ENCODE assay signal across 9 mouse cellular contexts in the genomic region with DNA sequence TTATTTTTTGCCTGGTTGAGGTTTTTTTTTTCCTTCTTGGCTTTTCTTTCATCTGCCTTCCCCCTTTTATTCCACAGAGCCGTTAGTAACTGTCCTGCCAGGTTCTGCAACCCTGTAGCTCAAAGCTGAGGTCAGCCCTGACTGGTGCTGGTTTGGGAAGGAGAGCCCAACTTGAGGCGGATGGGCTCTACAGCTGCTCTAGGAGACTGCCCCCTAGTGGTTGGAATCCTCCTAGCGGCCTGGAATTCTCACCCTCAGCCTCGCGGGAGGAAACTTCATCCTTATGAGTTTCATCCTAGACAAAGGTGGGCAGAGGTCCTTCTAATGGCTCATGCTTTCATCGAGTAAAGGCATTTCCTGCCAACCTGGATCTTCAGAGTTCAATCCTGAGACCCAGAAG. TPM values are rescaled to one million over a fixed set of nuclear protein-coding genes. Genes with fewer than 3 reads are reported as not detected.
DNase-seq lines count a peak whose midpoint lies in the region; ATAC-seq and TF ChIP-seq lines count a peak whose summit lies in the region.
"Had no signal": no experiment of that assay in that cellular context is flagged by ENCODE, and none has a peak within 500 bp of the region (broad histone marks: within the 10 kb centered on the region; RNA-seq: fewer than 3 reads in every experiment).

No protein-coding gene starts in this region.

- no peaks in the 10 kb centered on the region for H3K9me3 ChIP-seq in E14TG2a.4 (ENCODE audit: low read length)
- H3K9me3 ChIP-seq: neural tube, embryonic 13.5 days had no signal

- TF ChIP-seq CTCF in E14TG2a.4 (conservative IDR thresholded peaks at IDR 0.05; ENCODE audit: low read length): peak; percentile 89
- peak; percentile 90; the same call in 1 of the 2 replicates for TF ChIP-seq CTCF in small intestine, adult 2 months (IDR thresholded peaks at IDR 0.05; ENCODE audit: extremely low read depth, insufficient read length, insufficient replicate concordance, low read depth, low read length)

- H3K27me3 ChIP-seq in E14TG2a.4 (ENCODE audit: insufficient read depth, low read length): peaks cover 6% of the 10 kb centered on the region; the same call in 1 of the 2 replicates
- H3K27me3 ChIP-seq in small intestine, adult 2 months (ENCODE audit: control insufficient read depth, insufficient read depth, low read length): no peaks in the 10 kb centered on the region
- H3K27me3 ChIP-seq: neural tube, embryonic 13.5 days had no signal

- no peak overlapping the region for H3K4me3 ChIP-seq in E14TG2a.4 (replicated peaks; ENCODE audit: low read length)
- no peak overlapping the region for H3K4me3 ChIP-seq in small intestine, adult 2 months (ENCODE audit: low read depth, low read length)
- H3K4me3 ChIP-seq: neural tube, embryonic 13.5 days had no signal

- no peak for ATAC-seq in erythroid progenitor cell, adult 5-6 weeks (replicated peaks; ENCODE audit: low FRiP score, poor library complexity, severe bottlenecking)

- 38% methylated on average over 6 of the region's 6 CpGs for WGBS in small intestine, adult 2 months

- H3K36me3 ChIP-seq in E14TG2a.4 (ENCODE audit: insufficient read depth, low read length): no peaks in the 10 kb centered on the region
- no peaks in the 10 kb centered on the region for H3K36me3 ChIP-seq in small intestine, adult 2 months (ENCODE audit: control insufficient read depth, insufficient read depth, low read length)
- H3K36me3 ChIP-seq: neural tube, embryonic 13.5 days had no signal

- DNase-seq in A20 (ENCODE audit: low read depth, low spot score): peak; percentile 42
- DNase-seq in c-Kit-positive CD71-negative TER-119-negative erythroid progenitor cells, embryonic 14.5 days (ENCODE audit: low read depth): peak; percentile 28
- DNase-seq in gastrocnemius, adult 18-20 months (ENCODE audit: low spot score): peak; percentile 77
- peak; percentile 88 for DNase-seq in kidney, postnatal 4 days
- peak; percentile 90 for DNase-seq in lung, postnatal 14 days

- H3K27ac ChIP-seq in small intestine, adult 2 months (ENCODE audit: insufficient read depth, low read depth, low read length): no peak overlapping the region
- H3K27ac ChIP-seq: neural tube, embryonic 13.5 days had no signal

- H3K4me1 ChIP-seq in E14TG2a.4 (replicated peaks; ENCODE audit: low read depth, low read length): peaks cover 11% of the 10 kb centered on the region; the same call in 1 of the 2 replicates
- peaks cover 2% of the 10 kb centered on the region; the same call in 1 of the 2 replicates for H3K4me1 ChIP-seq in small intestine, adult 2 months (ENCODE audit: control insufficient read depth, insufficient read depth, insufficient read length, low read length)
- H3K4me1 ChIP-seq: neural tube, embryonic 13.5 days had no signal

- peak; percentile 28; the same call in 1 of the 2 replicates for TF ChIP-seq POLR2A in small intestine, adult 2 months (IDR thresholded peaks at IDR 0.05; ENCODE audit: low read depth, low read length)

RNA-seq across cellular contexts. Expression of a gene that starts 51.5 kb away (rescaled TPM):
- total RNA-seq in gastrocnemius, adult 18-20 months (2021): 10 to 100 TPM; 41.8 to 57.0 TPM
- polyA plus RNA-seq in small intestine, adult 2 months (2012; rRNA removed): 16.5 and 30.4 TPM in 2 replicates
- total RNA-seq in erythroid progenitor cell, adult 5-6 weeks (2015; ENCODE audit: low replicate concordance): 283 and 289 TPM in 2 replicates
- 141 and 146 TPM in 2 replicates for total RNA-seq in erythroid progenitor cell, adult 5-6 weeks (2017; ENCODE audit: low replicate concordance)

Comparison
In these comparisons a context has a peak if more than half of its experiments do, and no peak if none do; other contexts are left out.
1. DNase-seq: peak in every context shown above with its lines; median percentile 90 in lung, postnatal 14 days; 88 in kidney, postnatal 4 days; 77 in gastrocnemius, adult 18-20 months; 42 in A20; 28 in c-Kit-positive CD71-negative TER-119-negative erythroid progenitor cells, embryonic 14.5 days.